Mouse (Mus musculus) brain, embryonic 18.5 days (tissue): ENCODE measurements around the gene Fabp3.

Experiments used
- DNase-seq: peaks from one replicate; pipeline ENCODE4 v3.0.0-alpha.2; 2012; ENCODE audit warnings: low read depth, low spot score

Fabp3 gene

GRCm38 (mm10) chr4:130308231-130309081 is at the start of gene Fabp3, which contains the start of gene Gm10570:
Gene Fabp3, plus strand, starts transcription at chr4:130308595.
Gene Gm10570, minus strand, starts transcription at chr4:130308674.
- peak; percentile 51 for DNase-seq

GRCm38 (mm10) chr4:130260406-130260805 is 48.0 kb upstream of the Fabp3 start:
- DNase-seq, result no peak

- no peak for DNase-seq
These were observed 44.3 kb upstream of the Fabp3 start for GRCm38 (mm10) chr4:130264131-130264530.

GRCm38 (mm10) chr4:130264698-130265349 is 43.6 kb upstream of the Fabp3 start:
- DNase-seq, result no peak

GRCm38 (mm10) chr4:130266601-130267000 is 41.8 kb upstream of the Fabp3 start:
- DNase-seq, result no peak

- no peak for DNase-seq
These were observed 41.3 kb upstream of the Fabp3 start for GRCm38 (mm10) chr4:130267069-130267468.

- DNase-seq, result no peak
These were observed 39.7 kb upstream of the Fabp3 start for GRCm38 (mm10) chr4:130268736-130269135.

GRCm38 (mm10) chr4:130270089-130270488 is 38.3 kb upstream of the Fabp3 start:
- no peak for DNase-seq

GRCm38 (mm10) chr4:130270611-130271347 is 37.6 kb upstream of the Fabp3 start:
- no peak for DNase-seq

GRCm38 (mm10) chr4:130273698-130274345 is 34.6 kb upstream of the Fabp3 start:
- DNase-seq, result no peak

GRCm38 (mm10) chr4:130274346-130275015 is 33.9 kb upstream of the Fabp3 start:
- DNase-seq, result peak; percentile 55

GRCm38 (mm10) chr4:130275016-130275822 is 33.2 kb upstream of the Fabp3 start:
- no peak for DNase-seq

GRCm38 (mm10) chr4:130275823-130276105 is 32.6 kb upstream of the Fabp3 start:
- DNase-seq, result no peak

- DNase-seq, result no peak
These were observed 31.7 kb upstream of the Fabp3 start for GRCm38 (mm10) chr4:130276573-130277176.

GRCm38 (mm10) chr4:130279105-130279504 is 29.3 kb upstream of the Fabp3 start, which contains the start of gene Serinc2:
Gene Serinc2, minus strand, starts transcription at chr4:130279205.
- no peak for DNase-seq

GRCm38 (mm10) chr4:130282856-130283255 is 25.5 kb upstream of the Fabp3 start:
- no peak for DNase-seq

- DNase-seq, result no peak
These were observed 24.6 kb upstream of the Fabp3 start for GRCm38 (mm10) chr4:130283826-130284225.

- no peak for DNase-seq
These were observed 21.9 kb upstream of the Fabp3 start for GRCm38 (mm10) chr4:130286531-130286930.

GRCm38 (mm10) chr4:130289824-130290223 is 18.6 kb upstream of the Fabp3 start:
- DNase-seq, result no peak

- no peak for DNase-seq
These were observed 16.1 kb upstream of the Fabp3 start for GRCm38 (mm10) chr4:130292271-130292670.
